Mouse (Mus musculus) left cerebral cortex, adult 8-10 months (tissue): ENCODE measurements around the gene Rspry1. TPM values are rescaled to one million over a fixed set of nuclear protein-coding genes. Genes with fewer than 3 reads are reported as not detected.

ENCODE experiments used
- DNase-seq, 2 experiments: peaks; one replicate each; pipeline ENCODE4 v3.0.0; 2022; ENCODE audit warnings: low spot score in 2 of 2
- total RNA-seq, 4 experiments: library from RNA; stranded (reverse); gene quantifications; 2 replicates each; pipeline ENCODE4 v1.2.4; 2022

Gene Rspry1
- total RNA-seq, 4 experiments from 2014 or later = 26.5 to 29.5 (median 28.4) TPM

DNA sequence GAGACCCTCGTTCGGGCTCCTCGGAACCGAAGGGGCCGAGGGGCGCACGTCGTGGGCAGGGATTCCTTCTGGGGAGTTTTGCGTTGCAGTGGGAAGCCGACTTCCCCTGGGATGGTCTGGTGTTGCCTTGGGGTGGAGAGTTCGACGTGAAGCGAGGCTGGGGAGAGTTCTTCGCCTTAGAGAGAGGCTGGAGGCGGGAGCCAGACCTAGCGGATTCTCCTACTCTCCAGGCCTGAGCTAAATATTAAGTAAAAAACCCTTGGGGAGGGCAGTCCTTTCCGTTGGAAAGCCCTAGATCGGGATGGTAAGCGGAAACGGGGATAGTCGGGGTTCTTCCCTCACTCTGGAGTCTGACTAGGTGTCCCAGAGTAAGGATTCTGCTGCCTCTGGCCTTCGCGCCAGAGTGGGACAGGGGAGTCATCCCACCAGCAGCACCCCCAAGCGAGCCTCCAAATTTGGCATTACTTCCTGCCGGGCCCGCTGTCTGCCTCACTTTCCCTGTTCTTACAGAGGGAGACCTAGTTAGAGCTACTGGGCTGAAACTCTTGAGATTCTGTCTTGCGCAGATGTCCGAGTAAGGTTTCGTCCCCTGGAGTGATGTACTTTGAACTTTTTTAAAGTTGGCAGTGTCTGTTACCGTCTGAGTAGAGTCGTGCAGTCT, 864 bp downstream of the Rspry1 start:
- no peak for DNase-seq

GRCm38 (mm10) chr8:94604030-94604429, 2.3 kb downstream of the Rspry1 start:
- DNase-seq = no peak

GRCm38 (mm10) chr8:94607064-94607463, 5.3 kb downstream of the Rspry1 start:
- DNase-seq = no peak

- no peak for DNase-seq
These were observed 23.1 kb downstream of the Rspry1 start for GRCm38 (mm10) chr8:94624885-94625284.

DNA sequence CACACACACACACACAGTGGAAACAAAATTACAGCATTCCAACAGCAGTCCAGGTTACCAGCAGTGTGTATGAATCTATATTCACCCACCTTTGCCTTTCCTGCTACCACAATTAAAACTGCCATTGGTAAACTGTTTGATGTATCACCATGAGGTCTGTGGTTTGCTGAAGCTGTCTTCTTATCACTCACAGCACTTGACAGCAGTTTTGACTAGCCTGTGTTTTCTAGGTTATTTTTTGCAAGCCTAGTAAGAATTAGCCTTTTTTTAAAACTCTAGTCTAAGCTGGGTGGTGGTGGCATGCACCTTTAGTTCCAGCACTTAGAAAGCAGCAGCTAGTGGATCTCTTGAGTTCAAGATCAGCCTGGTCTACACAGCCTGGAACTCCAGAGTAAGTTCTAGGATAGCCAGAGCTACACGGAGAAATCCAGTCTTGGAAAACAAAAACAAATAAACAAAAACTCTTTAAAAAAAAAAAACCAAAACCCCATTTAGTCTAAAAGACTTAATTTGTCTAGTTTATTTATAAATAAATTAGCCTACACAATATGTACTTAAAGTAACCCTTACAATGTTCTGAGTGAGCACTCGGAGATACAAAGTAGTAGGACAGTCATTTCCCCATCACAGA, 31.9 kb downstream of the Rspry1 start:
- no peak for DNase-seq

GRCm38 (mm10) chr8:94634211-94634610, 32.5 kb downstream of the Rspry1 start:
- DNase-seq = no peak

DNA sequence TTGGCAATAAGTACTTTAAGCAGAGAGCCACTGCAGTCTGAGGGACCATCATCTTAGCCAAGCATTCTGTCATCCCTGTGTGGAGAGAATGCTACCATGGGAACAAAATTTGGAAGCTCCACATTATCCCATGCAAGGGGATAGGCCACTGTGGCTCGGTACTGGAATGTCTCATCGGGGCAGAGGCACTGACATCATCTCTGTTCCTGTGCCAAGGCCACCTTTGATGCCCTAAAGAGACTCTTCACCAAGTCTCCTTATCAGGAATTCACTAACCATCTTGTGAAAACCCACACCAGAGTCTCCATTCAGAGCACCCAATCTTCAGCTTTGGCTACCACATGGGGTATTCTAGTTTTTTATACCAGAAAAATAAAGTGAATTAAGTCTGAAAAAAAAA, 39.4 kb downstream of the Rspry1 start:
- DNase-seq = no peak

GRCm38 (mm10) chr8:94641938-94642337, 40.2 kb downstream of the Rspry1 start:
- DNase-seq = no peak

GRCm38 (mm10) chr8:94645202-94645601, 43.5 kb downstream of the Rspry1 start:
- DNase-seq = no peak

- DNase-seq = no peak
These were observed 44.4 kb downstream of the Rspry1 start for GRCm38 (mm10) chr8:94646165-94646564.

- DNase-seq = no peak
These were observed 47.8 kb downstream of the Rspry1 start for GRCm38 (mm10) chr8:94649496-94649895.

DNA sequence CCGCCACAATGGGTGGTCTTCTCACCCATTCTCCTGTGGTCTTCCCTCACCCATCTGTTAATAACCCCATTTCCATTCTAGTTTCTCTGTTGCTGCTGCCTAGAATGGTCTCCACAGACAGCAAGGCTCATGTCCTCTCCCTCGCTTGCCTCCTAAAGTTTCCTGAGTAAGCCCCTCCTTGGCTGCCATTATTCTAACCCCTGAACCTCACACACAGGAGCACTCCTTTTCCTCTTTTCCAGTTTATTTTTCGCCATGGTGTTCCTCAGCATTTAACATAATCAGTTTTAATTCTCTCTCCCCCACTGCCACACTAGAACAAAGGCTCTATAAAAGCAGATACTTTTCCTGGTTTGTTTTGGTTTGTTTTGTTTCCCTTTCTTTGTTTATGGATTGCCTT, 51.2 kb downstream of the Rspry1 start:
- DNase-seq = no peak

DNA sequence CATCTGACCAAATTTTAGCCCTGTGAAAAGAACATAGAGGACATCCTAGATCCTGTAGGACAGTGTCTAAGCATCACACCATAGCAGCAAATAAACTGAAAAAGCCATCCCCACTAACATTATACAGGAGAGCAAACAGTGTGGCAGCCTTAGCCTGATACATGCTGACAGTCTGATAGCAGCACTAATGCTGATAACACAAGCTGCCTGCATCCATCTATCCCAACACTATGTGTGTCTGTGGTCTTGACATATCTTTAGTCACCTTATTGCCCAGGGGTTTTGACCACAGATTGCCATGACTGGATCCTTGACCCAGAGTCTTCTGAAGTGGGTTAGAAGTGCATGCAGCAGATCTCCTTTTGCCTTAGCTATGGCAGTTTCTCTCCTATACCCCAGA, 53.3 kb downstream of the Rspry1 start:
- DNase-seq = no peak

DNA sequence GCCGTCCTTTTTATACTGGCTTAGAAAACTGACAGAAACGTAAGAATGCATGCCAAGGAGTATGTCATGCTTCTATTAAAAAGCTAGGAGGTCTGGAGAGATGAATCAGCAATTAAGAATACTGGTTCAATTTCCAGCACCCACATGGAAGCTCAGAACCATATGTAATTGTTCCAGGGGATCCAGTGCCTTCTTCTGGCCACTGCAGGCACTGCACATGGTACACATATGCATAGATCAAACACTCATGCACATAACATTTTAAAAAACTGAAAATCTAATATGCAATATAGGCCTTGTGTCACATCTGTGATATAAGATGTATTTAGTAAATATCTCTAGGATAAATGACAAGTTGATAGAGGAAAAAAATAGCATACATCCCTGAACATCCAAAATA, 56.3 kb downstream of the Rspry1 start:
- DNase-seq = no peak

- no peak for DNase-seq
These were observed 58.7 kb downstream of the Rspry1 start for GRCm38 (mm10) chr8:94660418-94660817.

DNA sequence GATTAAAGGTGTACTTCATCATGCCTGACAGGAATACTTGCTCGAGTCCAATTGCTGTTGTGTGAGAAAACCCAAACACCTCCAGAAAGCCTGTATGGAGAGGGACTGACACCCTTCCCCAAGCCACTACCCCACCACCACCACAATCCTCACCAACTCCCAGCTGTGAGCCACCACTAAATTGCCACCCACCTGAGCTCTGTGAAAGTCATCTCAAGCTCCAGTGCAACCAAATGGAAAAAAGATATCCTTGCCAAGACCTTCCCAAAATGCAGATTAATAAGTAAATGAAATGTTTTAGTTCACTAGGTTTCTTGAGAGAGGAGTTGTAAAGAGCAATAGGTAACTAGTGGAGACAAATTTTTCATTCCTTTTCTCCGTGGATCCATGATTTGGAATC, 63.0 kb downstream of the Rspry1 start:
- DNase-seq = no peak

GRCm38 (mm10) chr8:94666456-94667308, 64.9 kb downstream of the Rspry1 start, which contains the start of gene Arl2bp:
Gene Arl2bp (plus strand): TSS chr8:94666600.
- DNase-seq = peak; percentile 76 to 96

GRCm38 (mm10) chr8:94674384-94674783, 72.6 kb downstream of the Rspry1 start:
- DNase-seq = no peak

DNA sequence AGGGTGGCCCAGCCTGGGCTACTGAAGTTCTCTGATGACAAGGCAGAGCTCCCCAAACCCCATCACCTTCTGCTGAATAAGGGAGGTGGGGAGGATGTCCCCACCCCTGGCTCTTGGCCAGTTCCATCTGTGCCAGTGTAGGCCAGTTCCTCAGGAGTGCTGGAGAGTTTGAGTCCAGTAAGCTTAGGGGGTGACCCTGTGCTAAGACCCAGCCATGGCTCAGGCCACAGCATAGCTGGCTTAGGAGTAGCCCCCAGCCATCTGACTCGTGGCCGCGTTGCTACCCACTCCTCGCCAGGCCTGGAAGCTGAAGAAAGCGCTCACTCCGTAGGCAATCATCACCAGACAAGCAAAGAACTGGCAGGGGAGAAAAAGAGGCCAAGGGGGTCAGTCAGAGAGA, 74.2 kb downstream of the Rspry1 start:
- DNase-seq = no peak

- peak in 1 of 2 experiments; percentile 60 for DNase-seq
These were observed 76.8 kb downstream of the Rspry1 start for GRCm38 (mm10) chr8:94678582-94678981.

DNA sequence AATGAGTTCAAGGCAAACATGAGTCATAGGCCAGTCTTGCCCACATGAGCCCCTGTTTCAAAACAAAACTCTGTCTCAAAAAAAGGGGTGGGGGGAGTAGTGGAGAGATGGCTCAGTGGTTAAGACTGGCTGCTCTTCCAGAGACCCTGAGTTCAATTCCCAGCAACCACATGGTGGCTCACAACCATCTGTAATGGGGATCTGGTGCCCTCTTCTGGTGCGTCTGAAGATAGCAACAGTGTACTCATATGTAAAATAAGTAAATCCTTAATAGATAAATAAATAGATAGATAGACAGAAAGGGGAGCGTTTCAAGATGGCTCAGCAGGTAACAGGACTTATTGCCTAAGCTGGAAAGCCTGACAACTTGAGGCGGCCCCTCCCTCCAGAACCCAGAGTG, 78.7 kb downstream of the Rspry1 start:
- no peak for DNase-seq
